Mouse (Mus musculus) gastrocnemius, postnatal 14 days (tissue): ENCODE measurements around the gene AU018091. TPM values are rescaled to one million over a fixed set of nuclear protein-coding genes. Genes with fewer than 3 reads are reported as not detected.
"Not testable (repeated sequence)": the region's sequence is repeated elsewhere in the genome, so short reads cannot be mapped to it uniquely, and the experiment has no call there.

ENCODE experiments used
- DNase-seq: peaks from one replicate; pipeline ENCODE4 v3.0.0; 2021; ENCODE audit warnings: mixed read lengths
- intact Hi-C: fragments of 180-260 bp; cut with DNase I; formaldehyde crosslinking; loops from one replicate; pipeline ENCODE4 v1.15.1; 2025; ENCODE audit warnings: low total_unique reads
- long read RNA-seq, 2 experiments: library from polyadenylated mRNA; stranded (forward); transcript quantifications; one replicate each; pipeline ENCODE4 v2.0.0; 2021
- total RNA-seq, 2 experiments: library from RNA; stranded (reverse); gene quantifications; 2 replicates each; pipeline ENCODE4 v1.2.3; 2021

The AU018091 gene
- not detected for total RNA-seq
- long read RNA-seq, experiment 1, result 0 reads
- long read RNA-seq, experiment 2, result 0 reads

GRCm38 (mm10) chr7:3168925-3169324 is at the start of gene AU018091:
AU018091 (minus strand) TSS chr7:3169203.
- no peak for DNase-seq
- intact Hi-C loops, result no loop called here

GRCm38 (mm10) chr7:3217546-3218056 is 48.6 kb upstream of the AU018091 start:
- DNase-seq, result no peak
- intact Hi-C loops, result no loop called here

- intact Hi-C loops, result no loop called here
- DNase-seq, result no peak
Observed at GRCm38 (mm10) chr7:3216331-3216730, 47.3 kb upstream of the AU018091 start.

- intact Hi-C loops, result no loop called here
- DNase-seq, result no peak
Observed at GRCm38 (mm10) chr7:3213557-3213956, 44.6 kb upstream of the AU018091 start.

- intact Hi-C loops, result no loop called here
- no peak for DNase-seq
Observed at GRCm38 (mm10) chr7:3213156-3213555, 44.2 kb upstream of the AU018091 start.

- no peak for DNase-seq
- intact Hi-C loops, result no loop called here
Observed at GRCm38 (mm10) chr7:3212002-3212790, 43.2 kb upstream of the AU018091 start.

GRCm38 (mm10) chr7:3211518-3211917 is 42.5 kb upstream of the AU018091 start:
- DNase-seq, result no peak
- intact Hi-C loops, result no loop called here

- intact Hi-C loops, result no loop called here
- DNase-seq, result no peak
Observed at GRCm38 (mm10) chr7:3210605-3211004, 41.6 kb upstream of the AU018091 start.

- intact Hi-C loops, result no loop called here
Observed at GRCm38 (mm10) chr7:3206520-3206919, 37.5 kb upstream of the AU018091 start.

GRCm38 (mm10) chr7:3204628-3205027 is 35.6 kb upstream of the AU018091 start:
- intact Hi-C loops, result no loop called here

More at GRCm38 (mm10) chr7:3206520-3206919, 37.5 kb upstream of the AU018091 start:
- DNase-seq, result no peak

GRCm38 (mm10) chr7:3203890-3204289 is 34.9 kb upstream of the AU018091 start:
- no peak for DNase-seq
- intact Hi-C loops, result no loop called here

More at GRCm38 (mm10) chr7:3204628-3205027, 35.6 kb upstream of the AU018091 start:
- DNase-seq, result no peak

GRCm38 (mm10) chr7:3201134-3201705 is 32.2 kb upstream of the AU018091 start:
- no peak for DNase-seq
- intact Hi-C loops, result no loop called here

- no peak for DNase-seq
- intact Hi-C loops, result no loop called here
Observed at GRCm38 (mm10) chr7:3198884-3199283, 29.9 kb upstream of the AU018091 start.

GRCm38 (mm10) chr7:3195850-3196249 is 26.8 kb upstream of the AU018091 start:
- DNase-seq, result no peak
- intact Hi-C loops, result no loop called here

- no peak for DNase-seq
- intact Hi-C loops, result no loop called here
Observed at GRCm38 (mm10) chr7:3194531-3194930, 25.5 kb upstream of the AU018091 start.

- DNase-seq, result peak; percentile 15
- intact Hi-C loops, result no loop called here
Observed at GRCm38 (mm10) chr7:3193905-3194304, 24.9 kb upstream of the AU018091 start.

- no peak for DNase-seq
- intact Hi-C loops, result no loop called here
Observed at GRCm38 (mm10) chr7:3193049-3193632, 24.1 kb upstream of the AU018091 start.

GRCm38 (mm10) chr7:3191971-3192498 is 23.0 kb upstream of the AU018091 start:
- DNase-seq, result no peak

GRCm38 (mm10) chr7:3186726-3187125 is 17.7 kb upstream of the AU018091 start:
- intact Hi-C loops, DNase-seq: not testable (repeated sequence)

More at GRCm38 (mm10) chr7:3191971-3192498, 23.0 kb upstream of the AU018091 start:
- intact Hi-C loops, result no loop called here

GRCm38 (mm10) chr7:3186136-3186535 is 17.1 kb upstream of the AU018091 start:
- intact Hi-C loops, result no loop called here
- DNase-seq, result no peak
